ENCODE assay signal across 15 mouse cellular contexts in genomic region chr7:121259497-121260009, GRCm38 (mm10).
A peak's percentile ranks its signal among the peaks of the same experiment; 100 is the strongest.
DNase-seq lines count a peak whose midpoint lies in the region; ATAC-seq lines count a peak whose summit lies in the region.
"Had no signal": no experiment of that assay in that cellular context is flagged by ENCODE, and none has a peak within 500 bp of the region (broad histone marks: within the 10 kb centered on the region; RNA-seq: fewer than 3 reads in every experiment).

No protein-coding gene starts in this region.

- H3K27me3 ChIP-seq in neural tube, embryonic 11.5 days (ENCODE audit: control insufficient read depth, insufficient read depth, low read length), result no peaks in the 10 kb centered on the region
- no peaks in the 10 kb centered on the region for H3K27me3 ChIP-seq in hindbrain, embryonic 15.5 days
- H3K27me3 ChIP-seq in neural tube, embryonic 13.5 days, result no peaks in the 10 kb centered on the region
- H3K27me3 ChIP-seq: embryonic facial prominence, embryonic 15.5 days; stomach, embryonic 15.5 days had no signal

- DNase-seq in neural tube, embryonic 11.5 days (ENCODE audit: low spot score), result no peak
- no peak for DNase-seq in neural tube, embryonic 10.5 days (ENCODE audit: extremely low spot score, low spot score)
- no peak for DNase-seq in left cerebral cortex, postnatal 25 days (ENCODE audit: low spot score in 2 of 2)
- DNase-seq in heart, postnatal 10 days, result no peak
- DNase-seq: right cerebral cortex, postnatal 25 days had no signal

- WGBS in neural tube, embryonic 11.5 days, result 76% methylated on average over 21 of the region's 21 CpGs
- WGBS in hindbrain, embryonic 15.5 days, result 78% methylated on average over 21 of the region's 21 CpGs
- 58% methylated on average over 21 of the region's 21 CpGs for WGBS in neural tube, embryonic 13.5 days

- H3K36me3 ChIP-seq in neural tube, embryonic 11.5 days (ENCODE audit: control insufficient read depth, insufficient read depth, low read length), result no peaks in the 10 kb centered on the region
- H3K36me3 ChIP-seq in hindbrain, embryonic 15.5 days, result no peaks in the 10 kb centered on the region
- no peaks in the 10 kb centered on the region for H3K36me3 ChIP-seq in neural tube, embryonic 13.5 days
- H3K36me3 ChIP-seq: embryonic facial prominence, embryonic 15.5 days; heart, embryonic 10.5 days; stomach, embryonic 15.5 days had no signal

- intact Hi-C loops in left cerebral cortex, postnatal 25 days (cut with DNase I), result loop anchor here (1.0 to 5.0 kb wide), 4 partner anchors 118 to 383 kb away; partner anchors contain the start of gene Hs3st2
- intact Hi-C loops in heart, postnatal 10 days (cut with DNase I), result loop anchor here (2.0 to 5.0 kb wide), 2 partner anchors 303 to 381 kb away; no protein-coding TSS in a partner anchor

- H3K9ac ChIP-seq in neural tube, embryonic 11.5 days (ENCODE audit: low read length), result no peak overlapping the region
- no peak overlapping the region for H3K9ac ChIP-seq in hindbrain, embryonic 15.5 days
- H3K9ac ChIP-seq in neural tube, embryonic 13.5 days, result no peak overlapping the region
- H3K9ac ChIP-seq: embryonic facial prominence, embryonic 15.5 days; stomach, embryonic 15.5 days had no signal

- H3K9me3 ChIP-seq in neural tube, embryonic 11.5 days (ENCODE audit: control insufficient read depth, low read length), result no peaks in the 10 kb centered on the region
- no peaks in the 10 kb centered on the region for H3K9me3 ChIP-seq in hindbrain, embryonic 15.5 days
- H3K9me3 ChIP-seq in neural tube, embryonic 13.5 days, result no peaks in the 10 kb centered on the region
- H3K9me3 ChIP-seq: embryonic facial prominence, embryonic 15.5 days; heart, embryonic 10.5 days; stomach, embryonic 15.5 days had no signal

- ATAC-seq in neural tube, embryonic 11.5 days (ENCODE audit: insufficient read depth, low FRiP score, low TSS enrichment), result peak; percentile 55; the same call in 1 of the 2 replicates
- ATAC-seq in hindbrain, embryonic 15.5 days (ENCODE audit: low FRiP score, low read depth), result 0 out of 2 replicates have a peak, but pooled peaks have one; percentile 38
- ATAC-seq in neural tube, embryonic 13.5 days (ENCODE audit: low read depth), result peak; percentile 60
- ATAC-seq in activated CD4-positive, CD25-positive, alpha-beta regulatory T cell, adult 4 months, result no peak
- ATAC-seq: forebrain, embryonic 16.5 days; inflammation-experienced regulatory T-cells, adult 6 months had no signal

- no peak overlapping the region for H3K4me2 ChIP-seq in neural tube, embryonic 11.5 days (ENCODE audit: low read depth)
- H3K4me2 ChIP-seq in hindbrain, embryonic 15.5 days, result no peak overlapping the region
- 0 out of 2 replicates have a peak overlapping the region, but pooled peaks have one; percentile 14 for H3K4me2 ChIP-seq in neural tube, embryonic 13.5 days
- H3K4me2 ChIP-seq: embryonic facial prominence, embryonic 15.5 days; liver, embryonic 11.5 days; stomach, embryonic 15.5 days had no signal

- H3K4me3 ChIP-seq in neural tube, embryonic 11.5 days (ENCODE audit: low read depth, low read length), result no peak overlapping the region
- no peak overlapping the region for H3K4me3 ChIP-seq in hindbrain, embryonic 15.5 days
- no peak overlapping the region for H3K4me3 ChIP-seq in neural tube, embryonic 13.5 days
- H3K4me3 ChIP-seq: embryonic facial prominence, embryonic 15.5 days; heart, embryonic 10.5 days; megakaryocyte, embryonic 14.5 days; stomach, embryonic 15.5 days had no signal

- H3K4me1 ChIP-seq in neural tube, embryonic 11.5 days (ENCODE audit: control insufficient read depth, insufficient read depth, low read length), result no peaks in the 10 kb centered on the region
- no peaks in the 10 kb centered on the region for H3K4me1 ChIP-seq in hindbrain, embryonic 15.5 days (replicated peaks)
- H3K4me1 ChIP-seq in neural tube, embryonic 13.5 days (replicated peaks), result peaks cover 11% of the 10 kb centered on the region
- H3K4me1 ChIP-seq: embryonic facial prominence, embryonic 15.5 days; heart, embryonic 10.5 days; megakaryocyte, embryonic 14.5 days; stomach, embryonic 15.5 days had no signal

- H3K27ac ChIP-seq in neural tube, embryonic 11.5 days (ENCODE audit: low read depth, low read length), result peak overlapping the region; percentile 45
- H3K27ac ChIP-seq in hindbrain, embryonic 15.5 days (replicated peaks), result no peak overlapping the region
- peak overlapping the region; percentile 68 for H3K27ac ChIP-seq in neural tube, embryonic 13.5 days (replicated peaks)
- H3K27ac ChIP-seq: embryonic facial prominence, embryonic 15.5 days; heart, embryonic 10.5 days; stomach, embryonic 15.5 days had no signal
